Mouse (Mus musculus) heart, adult 2 months (tissue): ENCODE measurements around the gene Fsd1l.

Experiments used
- CTCF ChIP-seq: fragments of 200-600 bp; IDR thresholded peaks from 2 replicates; pipeline ENCODE4 v1.8.1; 2022; ENCODE audit warnings: antibody characterized with exemption, mild to moderate bottlenecking, moderate library complexity
- EP300 ChIP-seq: fragments of 200-500 bp; IDR thresholded peaks from 2 replicates; pipeline ENCODE4 v1.6.1; 2011; ENCODE audit warnings: low read depth, low read length, control low read depth; ENCODE audit not compliant: insufficient read depth
- POLR2A ChIP-seq: fragments of 200-500 bp; IDR thresholded peaks from 2 replicates; pipeline ENCODE4 v1.6.1; 2011; ENCODE audit warnings: mild to moderate bottlenecking, low read depth, low read length, control low read depth; ENCODE audit not compliant: insufficient read depth

- TF ChIP-seq EP300, result no peak
- peak; percentile 48; the same call in 1 of the 2 replicates for TF ChIP-seq POLR2A
- peak; percentile 53 for TF ChIP-seq CTCF
Measured at GRCm38 (mm10) chr4:53631316-53632010, at the start of gene Fsd1l.
